Mouse (Mus musculus): ENCODE measurements around the gene Ngef. TPM values are rescaled to one million over a fixed set of nuclear protein-coding genes. Genes with fewer than 3 reads are reported as not detected.

The Ngef gene
- total RNA-seq (2021), result 0.46 TPM in 1 of 2 replicates, not detected in the other
- long read RNA-seq, transcript Ngef-202 (15 exons, 3,109 nt), result major isoform, 8 of 19 reads
- long read RNA-seq, partial matches to known transcripts, result 6 of 19 reads
- long read RNA-seq, other reads (novel, unspliced or antisense), result 5 of 19 reads

DNA sequence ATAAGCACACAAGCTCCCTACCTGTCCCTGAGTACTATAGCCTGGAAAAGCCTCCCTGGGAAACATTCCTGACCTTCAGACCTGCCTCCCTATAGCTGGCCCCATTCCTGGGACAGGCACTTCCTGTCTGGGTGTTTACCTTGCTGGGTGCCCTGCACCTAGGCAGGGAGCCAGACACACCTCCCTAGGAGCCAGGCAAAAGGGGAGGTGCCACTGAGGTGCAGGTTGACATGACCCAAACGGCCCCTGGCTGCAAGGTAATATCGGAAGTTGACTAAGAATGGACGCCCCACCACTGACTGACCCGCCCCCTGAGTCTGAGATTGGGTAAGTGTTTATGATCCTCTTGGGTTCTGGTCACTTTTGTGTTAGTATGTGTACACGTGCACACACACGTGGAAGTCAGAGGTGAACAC lies at the start of gene Ngef:
Gene Ngef, minus strand, starts transcription at position 71 of the 416 bp plus-strand sequence.
- DNase-seq, result no peak

DNA sequence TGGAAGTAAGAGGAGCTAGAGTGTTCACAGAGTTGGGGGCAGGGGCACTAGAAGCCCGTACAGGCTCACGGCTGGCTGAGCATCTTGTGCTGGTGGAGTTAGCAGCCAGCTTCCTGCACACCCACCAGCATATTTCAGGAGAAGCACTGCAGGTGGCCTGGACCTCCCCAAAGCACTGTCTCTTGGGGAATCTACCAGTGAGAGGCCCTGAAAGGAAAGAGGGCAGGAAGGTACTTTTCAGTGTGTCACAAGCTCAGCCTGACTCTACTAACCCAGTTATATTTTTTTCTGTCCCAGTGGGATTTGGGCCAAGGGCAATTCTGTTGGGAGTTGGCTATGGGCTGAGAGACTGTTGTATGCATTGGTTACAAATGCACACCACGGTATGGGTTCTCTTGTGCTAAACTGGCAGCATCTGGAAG lies 48.2 kb upstream of the Ngef start:
- DNase-seq, result no peak

DNA sequence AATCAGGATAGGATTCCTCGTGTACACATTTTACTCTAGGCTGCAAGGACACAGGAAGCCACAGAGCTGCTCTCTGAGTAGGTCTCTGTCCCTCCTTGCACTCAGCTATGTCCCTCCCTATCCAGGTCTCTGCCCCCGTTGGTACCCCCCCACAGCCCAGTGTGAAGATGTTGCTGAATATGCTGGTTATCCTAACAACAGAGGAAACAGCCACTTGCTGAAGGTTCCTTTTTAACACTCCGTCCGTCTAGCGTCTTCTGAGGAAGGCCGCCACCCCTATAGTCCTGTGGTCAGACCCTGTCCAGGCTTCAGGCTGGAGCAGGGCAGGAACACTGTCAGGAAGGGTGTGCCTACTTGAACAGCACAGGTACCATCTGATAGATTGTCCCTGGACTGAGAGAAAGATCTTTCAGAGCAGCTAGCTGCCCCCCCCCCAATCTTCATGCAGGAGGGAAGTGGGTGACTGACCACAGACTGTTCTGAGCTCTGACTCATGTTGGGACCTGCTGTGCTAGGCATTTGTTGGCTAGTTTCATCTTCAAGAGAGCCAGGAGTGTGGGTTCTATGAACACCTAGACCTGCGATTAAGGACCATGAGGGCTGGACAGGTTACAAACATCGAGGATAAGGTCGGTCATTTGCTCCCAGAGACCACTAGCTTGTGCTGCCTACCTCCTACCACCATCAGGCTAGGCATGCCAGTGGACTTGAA lies 47.6 kb upstream of the Ngef start:
- DNase-seq, result no peak

DNA sequence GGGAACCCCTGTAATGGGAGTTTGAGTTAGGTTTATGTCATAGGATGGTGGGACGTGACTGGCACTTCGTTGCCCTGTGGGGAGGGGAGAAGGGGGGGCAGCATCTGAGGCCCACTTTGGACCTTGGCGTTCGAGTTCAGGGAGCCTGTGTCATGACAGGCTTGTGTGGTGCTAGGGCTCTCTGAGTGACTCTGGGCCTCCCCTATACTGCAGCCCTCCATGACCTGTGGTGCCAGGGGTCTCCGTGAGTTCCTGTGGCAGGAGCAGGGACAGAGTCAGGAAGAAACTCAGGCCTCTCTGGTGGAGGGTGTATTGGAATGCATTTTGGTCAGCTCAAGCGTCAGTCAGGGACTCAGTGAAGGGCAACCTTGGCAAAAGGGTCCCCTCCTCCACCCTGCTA lies 47.0 kb upstream of the Ngef start:
- no peak for DNase-seq

DNA sequence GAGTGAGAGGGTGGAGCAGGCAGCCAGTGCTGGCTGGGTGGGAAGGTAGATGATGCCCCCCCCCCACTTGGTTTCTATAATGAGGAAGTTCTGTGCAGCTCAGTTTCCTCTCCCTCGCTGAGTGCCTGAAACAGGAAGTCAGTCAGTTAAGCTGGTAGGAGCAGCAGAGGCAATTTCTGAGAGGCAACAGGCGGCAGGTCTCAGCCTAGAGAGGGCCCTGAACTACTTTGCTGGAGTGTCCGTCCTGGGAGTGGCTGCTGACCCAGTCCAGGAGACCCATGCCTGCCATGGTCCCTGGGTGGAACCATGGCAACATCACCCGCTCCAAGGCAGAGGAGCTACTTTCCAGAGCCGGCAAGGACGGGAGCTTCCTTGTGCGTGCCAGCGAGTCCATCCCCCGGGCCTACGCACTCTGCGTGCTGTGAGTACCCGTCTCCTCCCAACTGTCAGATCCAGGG lies 46.6 kb upstream of the Ngef start, which contains the start of gene Inpp5d:
Gene Inpp5d, plus strand, starts transcription at position 102 of the 458 bp plus-strand sequence.
- no peak for DNase-seq

DNA sequence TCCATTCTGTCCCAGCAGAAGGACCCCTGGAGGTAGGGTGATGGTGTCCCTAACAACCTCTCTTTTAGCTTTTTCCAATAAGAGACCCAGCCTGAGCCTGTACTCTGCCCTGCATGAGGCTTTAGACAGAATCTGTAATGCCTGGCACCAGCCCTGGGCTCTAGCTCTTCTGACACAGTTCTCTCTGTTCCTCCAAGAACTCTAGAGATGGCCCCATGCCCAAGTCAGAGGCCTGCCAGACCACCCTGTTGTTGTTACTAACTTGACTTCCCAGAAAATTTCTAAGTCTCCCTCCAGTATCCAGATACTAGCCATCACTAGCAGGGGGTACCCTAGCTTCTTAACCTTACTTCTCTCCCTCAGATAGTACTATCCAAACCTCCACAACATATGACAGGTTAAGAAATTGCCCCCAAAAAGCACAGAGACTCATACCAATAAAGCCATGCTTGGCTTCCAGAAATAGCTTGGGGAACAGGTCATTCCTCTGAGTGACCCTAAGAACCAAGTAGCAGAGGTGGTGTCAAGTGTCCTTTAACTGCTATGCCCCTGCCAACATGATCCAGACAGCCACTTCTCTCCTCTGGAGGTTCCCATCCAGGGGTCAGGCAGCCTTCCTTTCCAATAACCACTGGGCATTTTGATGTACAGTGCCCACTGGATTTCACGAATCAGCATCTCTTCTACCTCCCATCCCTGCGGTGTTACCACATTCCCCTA lies 41.1 kb upstream of the Ngef start:
- DNase-seq, result no peak

DNA sequence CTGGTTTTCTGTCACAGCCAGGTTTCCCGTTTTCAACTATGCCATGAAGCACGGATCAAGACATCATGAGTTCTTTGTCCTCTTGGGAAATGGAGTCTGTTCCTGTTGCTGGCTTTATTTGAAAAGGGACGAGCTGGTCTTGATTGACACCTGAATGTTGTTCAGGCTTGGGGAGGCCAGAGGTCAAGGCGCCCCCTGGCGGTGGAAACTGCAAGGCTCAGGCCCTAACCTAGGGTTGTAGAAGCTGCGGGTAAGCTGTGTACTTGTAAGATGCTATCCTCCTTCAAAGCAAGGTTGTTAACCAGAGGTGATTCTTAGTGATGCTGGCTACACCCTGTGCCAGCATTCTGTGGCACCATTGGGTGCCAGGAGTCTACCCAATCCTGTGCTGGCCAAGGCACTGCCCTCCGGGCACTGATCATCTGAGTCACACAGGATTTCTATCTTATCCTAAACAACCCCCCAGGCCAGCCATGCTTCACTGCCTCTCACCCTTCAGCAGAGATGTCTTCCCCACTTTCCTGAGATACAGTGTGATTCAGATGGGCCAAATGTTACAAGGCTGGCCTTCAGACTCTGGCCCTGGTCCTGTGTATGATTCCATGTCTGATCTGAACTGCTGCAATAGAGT lies 34.9 kb upstream of the Ngef start:
- peak; percentile 76 for DNase-seq

DNA sequence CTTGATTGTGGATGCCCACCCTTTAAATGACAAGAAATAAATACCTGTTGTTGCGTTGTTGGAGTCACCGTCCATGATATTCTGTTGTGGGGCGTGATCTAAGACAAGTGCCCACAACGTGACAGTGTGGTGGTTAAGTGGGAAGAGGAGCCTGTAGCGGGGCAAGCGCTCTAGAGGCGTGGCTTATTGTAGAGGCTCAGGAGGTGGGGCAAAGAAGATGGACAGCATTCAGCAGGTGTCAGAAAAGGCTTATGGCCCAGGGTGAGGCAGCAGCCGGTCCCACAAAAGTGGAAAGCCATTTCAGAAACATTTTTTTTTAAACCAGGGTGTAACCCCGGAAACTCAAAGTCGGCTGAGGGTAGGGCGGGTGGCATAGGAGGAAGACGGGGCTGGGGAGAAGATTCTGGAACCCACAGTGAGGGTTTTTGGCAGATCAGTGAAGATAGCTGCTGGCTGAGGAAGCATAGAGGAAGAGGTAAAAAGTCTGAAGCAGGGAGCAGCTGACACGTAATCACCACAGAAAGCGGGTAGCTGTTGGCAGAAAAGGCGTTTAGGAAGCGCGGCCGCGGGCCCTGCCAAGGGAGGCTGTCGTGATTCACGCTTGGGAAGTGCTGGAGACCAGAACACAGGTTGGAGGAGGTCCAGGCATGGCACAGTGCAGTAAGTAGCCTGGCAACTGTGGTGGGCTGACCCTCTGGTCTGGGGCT lies 33.9 kb upstream of the Ngef start:
- DNase-seq, result peak; percentile 26

DNA sequence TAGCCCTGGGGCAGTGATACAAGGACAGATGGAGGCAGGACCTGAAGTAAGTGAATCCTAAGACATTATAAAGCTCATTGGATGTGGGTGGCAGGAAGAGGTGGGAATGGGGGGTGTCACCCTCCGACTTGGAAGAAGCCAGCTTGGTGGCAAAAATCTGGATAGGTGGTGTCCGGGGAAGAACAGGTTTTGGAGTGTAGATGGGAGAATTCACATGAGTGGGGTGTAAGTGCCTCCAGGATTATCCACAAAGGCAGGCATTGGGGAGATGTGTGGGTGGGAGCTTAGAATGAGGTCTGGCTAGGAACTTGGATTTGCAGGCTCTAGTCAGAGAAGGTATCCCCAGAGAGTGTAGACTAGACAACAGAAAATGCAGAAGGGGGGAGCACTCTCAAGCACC lies 31.6 kb upstream of the Ngef start:
- no peak for DNase-seq

DNA sequence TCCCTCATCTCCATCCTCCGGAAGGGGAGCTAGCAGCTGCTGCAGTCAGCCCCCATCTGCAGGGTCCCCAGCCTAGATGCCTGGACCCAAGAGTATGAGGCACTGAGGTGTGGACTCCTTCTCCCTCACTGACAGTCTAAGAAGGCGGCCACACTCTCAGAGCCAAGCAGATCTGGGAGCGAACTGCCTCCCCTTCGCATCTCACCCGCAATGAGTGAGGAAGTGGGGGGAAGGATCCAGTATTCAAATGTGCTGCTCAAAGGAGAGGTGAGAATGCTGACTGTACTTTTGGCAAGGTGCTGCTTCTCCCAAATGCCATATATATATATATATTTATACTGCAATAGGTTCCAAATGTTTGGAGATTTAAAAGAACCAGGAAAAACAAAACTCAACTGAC lies 29.7 kb upstream of the Ngef start:
- no peak for DNase-seq

DNA sequence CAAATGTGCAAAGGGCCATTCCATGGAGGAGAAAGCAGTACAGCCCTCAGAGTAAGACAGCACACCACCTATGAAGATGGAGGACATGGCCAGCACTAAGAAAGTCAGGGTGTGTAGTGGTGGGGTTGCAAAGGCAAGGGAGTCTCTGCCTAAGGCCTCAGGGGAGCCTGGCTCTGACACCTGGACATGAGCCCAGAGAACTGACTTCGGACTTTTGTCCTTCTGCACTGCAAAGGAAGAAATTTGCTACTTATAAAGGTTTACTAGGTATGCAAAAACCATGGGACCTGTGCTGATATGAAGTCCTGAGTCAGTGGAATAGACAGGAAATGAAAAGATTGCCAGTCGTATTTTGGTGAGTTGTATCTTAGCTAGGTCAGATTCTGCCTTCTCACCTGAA lies 28.1 kb upstream of the Ngef start:
- DNase-seq, result no peak

DNA sequence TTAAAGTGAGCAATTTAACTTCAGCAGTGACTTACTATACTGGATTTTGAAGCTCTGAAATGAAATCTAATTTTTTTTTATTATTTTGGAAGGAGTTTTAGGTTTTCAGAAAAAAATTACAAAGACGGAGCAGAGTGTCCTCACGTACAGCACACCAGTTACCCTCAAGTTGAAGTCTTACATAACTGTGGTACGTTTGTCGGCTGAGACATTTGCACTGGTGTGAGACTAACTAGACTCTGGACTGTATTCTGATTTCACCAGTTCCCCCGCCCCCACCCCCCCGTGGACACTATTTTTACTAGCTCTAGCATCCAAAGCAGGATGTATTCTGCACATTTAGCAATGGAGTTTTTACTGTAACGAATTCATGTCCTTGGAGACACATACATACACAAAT lies 26.9 kb upstream of the Ngef start:
- no peak for DNase-seq

DNA sequence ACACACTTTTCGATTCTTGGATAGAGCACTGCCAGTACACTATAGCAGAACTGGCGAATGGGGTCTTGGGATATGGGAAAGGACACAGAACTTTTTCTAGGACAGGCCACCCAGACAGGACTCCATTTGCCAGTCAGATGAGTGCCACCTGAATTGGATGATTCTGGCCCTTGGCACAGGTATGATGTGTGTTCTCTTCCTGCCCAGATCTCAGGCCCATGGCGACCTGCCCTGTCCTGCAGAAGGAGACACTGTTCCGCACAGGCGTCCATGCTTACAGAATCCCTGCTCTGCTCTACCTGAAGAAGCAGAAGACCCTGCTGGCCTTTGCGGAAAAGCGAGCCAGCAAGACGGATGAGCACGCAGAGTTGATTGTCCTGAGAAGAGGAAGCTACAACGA lies 21.0 kb upstream of the Ngef start:
- no peak for DNase-seq

DNA sequence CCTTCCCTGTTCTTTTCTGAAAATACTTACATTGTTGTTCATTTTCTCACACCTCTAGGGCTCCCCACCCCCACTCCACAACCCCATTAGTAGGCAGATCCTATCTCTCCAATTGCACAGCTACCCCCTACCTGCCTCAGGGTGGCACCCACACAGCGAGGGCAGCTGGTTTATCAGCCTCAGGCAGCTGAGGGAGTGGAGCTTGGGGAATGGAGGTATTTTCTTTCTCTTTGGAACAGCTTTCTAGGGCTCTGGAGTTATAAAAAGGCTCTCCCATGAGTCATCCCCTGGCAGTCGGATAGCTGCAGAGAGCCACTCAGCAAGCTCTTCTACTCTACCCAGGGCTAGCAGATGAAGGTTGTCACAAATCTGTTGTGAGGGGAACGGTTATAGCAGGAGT lies 20.6 kb upstream of the Ngef start:
- DNase-seq, result no peak

DNA sequence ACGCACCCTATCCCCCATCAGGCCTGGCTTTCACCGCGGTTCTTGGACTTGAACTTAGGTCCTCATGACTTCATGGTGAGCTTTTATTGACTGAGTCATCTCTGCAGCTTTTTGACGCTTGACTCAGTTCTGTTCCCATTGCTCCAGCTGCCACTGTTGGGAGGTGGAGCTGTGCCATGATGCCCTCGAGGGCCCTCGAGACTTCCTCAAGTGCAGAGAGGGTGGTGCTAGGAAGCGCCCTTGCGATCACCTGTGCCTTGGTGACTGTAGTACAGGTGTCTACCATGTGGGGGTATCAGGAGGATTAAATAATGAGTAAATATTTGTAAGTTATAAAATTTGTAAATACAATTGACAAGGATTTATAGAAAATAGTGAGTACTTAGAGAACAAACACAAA lies 16.3 kb upstream of the Ngef start:
- DNase-seq, result no peak

DNA sequence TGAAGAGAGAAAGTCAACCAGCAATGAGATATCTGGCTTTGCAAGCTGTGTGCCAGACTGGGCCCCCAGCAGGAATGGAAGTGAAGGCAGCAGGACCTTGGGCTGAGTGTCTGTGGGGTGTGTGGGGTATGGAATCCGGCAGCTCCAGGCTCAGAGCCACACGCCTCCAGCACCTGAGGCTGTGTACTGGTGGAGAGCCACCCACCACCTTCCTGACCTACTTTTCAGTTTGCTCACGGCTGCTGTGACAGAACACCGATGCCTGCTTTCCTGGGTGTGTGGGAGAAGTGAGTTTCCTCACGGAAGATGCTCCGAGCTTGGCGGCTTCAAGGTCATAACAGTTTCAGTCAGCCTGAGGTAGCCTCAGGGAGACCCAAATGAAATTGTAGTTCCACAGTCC lies 15.5 kb upstream of the Ngef start:
- DNase-seq, result no peak

DNA sequence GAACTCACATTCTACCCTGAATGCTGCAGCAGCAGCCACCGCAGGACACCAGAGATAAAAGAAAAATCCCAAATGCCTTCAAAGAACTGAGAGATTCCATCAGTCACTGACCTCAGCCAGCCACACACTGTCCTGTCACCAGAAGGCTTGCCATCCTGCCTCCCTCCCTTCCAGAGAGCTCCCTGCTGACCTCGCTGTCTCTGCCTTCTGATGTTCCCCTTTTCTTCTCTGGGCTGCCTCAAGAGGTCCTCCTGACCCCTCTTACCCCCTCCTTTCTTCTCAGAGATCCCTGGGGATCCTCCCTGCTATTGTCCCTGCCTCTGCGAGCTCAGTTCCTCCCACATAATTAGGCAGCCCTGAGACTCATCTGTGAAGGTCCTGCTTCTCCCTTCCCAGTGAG lies 7.2 kb upstream of the Ngef start:
- DNase-seq, result no peak

DNA sequence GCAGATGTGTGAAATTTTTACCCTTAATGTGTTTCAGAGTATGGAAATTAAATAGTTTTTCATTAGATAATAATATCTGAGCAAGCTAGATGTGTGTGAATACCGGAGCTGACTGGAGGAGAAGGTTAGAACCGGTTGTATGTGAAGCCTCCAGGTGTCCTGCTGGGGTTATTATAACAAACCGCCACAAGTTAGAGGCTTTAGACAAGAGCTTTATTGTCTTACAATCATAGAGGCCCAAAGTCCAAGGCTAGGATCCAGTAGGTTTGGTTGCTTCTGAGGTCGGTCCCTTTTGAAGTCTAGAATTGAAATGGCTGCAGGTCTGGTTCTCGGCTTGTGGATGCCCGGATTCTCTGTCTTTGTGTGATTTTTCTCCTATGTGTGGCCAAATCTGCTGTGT lies 5.3 kb upstream of the Ngef start:
- no peak for DNase-seq

DNA sequence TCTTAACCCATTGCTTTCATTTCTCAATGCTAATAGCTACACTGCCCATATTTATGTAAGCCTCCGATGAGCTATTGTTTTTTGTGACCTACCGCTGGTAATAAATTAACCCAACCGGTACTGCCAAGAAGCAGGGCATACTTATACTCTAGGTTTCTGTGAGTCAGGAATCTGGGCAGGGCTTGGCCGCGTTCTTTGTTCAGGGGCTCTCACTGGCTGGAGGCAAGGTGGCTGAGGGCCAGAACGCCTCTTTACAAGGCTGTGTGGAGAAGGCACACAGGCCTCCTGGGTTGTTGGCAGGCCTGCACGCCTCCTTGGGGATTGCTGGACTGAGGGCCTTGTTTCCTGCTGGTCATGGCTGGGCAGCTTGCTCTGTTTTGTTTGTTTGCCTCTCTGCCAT lies 1.1 kb upstream of the Ngef start:
- peak; percentile 82 for DNase-seq

DNA sequence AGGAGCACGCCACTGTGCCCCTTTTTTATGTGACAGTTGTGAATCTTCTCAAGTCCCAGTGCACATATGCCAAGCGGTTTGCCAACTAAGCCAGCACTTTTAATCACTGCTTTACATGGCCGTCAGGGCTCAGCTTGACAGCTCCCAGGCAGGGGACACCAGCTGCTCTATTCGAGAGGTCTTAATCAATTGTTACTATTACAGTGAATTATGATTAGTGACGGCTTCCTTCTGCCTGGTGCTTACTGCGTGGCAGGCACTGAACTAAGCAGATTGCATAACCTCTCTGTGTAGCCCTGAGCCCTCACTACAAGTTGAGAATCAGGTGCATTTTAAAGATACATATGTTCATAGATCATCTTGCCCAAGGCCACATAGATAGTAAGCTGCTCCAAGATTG lies 683 bp upstream of the Ngef start:
- no peak for DNase-seq

DNA sequence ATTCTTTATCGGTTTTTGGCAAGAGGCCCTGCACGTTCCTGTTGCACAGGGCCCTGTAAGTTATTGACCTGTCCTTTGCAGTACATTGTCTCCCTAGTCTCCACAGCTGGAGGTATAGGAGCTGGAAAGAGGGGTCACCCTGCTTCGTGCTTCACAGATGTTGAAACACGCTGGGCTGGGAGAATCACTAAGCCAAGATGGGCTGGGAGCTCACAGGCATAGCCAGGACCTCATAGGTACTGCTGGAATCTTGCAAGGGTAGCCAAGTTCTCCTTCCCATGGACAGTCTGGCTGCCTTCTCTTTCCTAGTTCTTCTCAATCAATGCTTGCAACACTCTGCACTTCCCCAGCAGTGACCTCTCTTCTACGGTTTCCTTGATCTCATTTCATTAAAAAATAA lies 409 bp downstream of the Ngef start:
- no peak for DNase-seq

DNA sequence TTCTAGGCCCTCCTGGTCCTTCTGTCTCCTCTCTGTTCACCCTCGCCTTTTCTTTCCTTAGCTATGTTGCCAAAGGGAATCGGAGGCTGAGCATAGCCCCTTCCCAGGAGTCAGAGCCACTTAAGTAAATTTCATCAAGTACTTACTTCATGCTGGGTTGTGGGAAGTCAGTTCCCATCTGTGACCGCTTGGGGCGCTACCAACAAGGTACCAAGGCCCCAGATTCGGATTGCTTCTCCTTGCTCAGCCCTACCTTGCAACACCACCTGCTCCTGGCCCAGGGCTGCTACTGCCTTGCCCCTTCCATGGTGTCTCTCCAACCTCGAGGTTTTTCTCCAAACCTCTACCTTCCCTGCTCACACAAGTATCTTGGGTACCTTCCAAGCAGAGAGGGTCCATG lies 5.3 kb downstream of the Ngef start:
- peak; percentile 22 for DNase-seq

DNA sequence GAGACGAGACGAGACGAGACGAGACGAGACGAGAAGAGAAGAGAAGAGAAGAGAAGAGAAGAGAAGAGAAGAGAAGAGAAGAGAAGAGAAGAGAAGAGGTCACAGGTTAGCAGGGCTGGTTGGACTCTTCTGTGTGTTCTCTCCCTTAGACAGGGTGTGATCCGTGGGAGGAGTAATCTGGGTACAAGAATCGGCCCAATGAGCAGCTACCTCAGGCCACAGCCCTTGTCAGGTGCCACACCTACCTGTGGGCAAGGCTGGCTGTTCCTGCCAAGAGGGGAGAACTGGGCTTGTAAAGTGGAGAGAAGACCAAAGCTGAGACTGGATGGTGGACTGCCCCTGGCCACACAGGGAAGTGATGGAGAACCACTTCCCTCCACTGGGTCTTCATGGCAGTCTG lies 7.9 kb downstream of the Ngef start:
- DNase-seq, result no peak

Measured in adrenal gland, postnatal 25 days (tissue).